Mouse (Mus musculus) midbrain, embryonic 15.5 days (tissue): ENCODE results near the gene Sorcs3. TPM values are rescaled to one million over a fixed set of nuclear protein-coding genes. Genes with fewer than 3 reads are reported as not detected.

Source experiments
- ATAC-seq: fragments of 200-750 bp; cut with Nextera tagmentation; replicated peaks from 2 replicates; pipeline ENCODE4 v1.8.0; 2017; ENCODE audit warnings: moderate TSS enrichment
- H3K27ac ChIP-seq: fragments of 300-500 bp; sonication (generic); 2 replicates; pipeline ENCODE4 v1.5.1; 2015; ENCODE audit warnings: mild to moderate bottlenecking, inconsistent platforms
- H3K27me3 ChIP-seq: fragments of 300-500 bp; sonication (generic); replicated peaks from 2 replicates; pipeline ENCODE4 v1.6.1; 2015; ENCODE audit warnings: inconsistent platforms
- H3K36me3 ChIP-seq: fragments of 300-500 bp; sonication (generic); replicated peaks from 2 replicates; pipeline ENCODE4 v1.6.1; 2015; ENCODE audit warnings: inconsistent platforms
- H3K4me1 ChIP-seq: fragments of 300-500 bp; sonication (generic); 2 replicates; pipeline ENCODE4 v1.6.1; 2015; ENCODE audit warnings: inconsistent platforms
- H3K4me2 ChIP-seq: fragments of 300-500 bp; sonication (generic); 2 replicates; pipeline ENCODE4 v1.6.1; 2015; ENCODE audit warnings: inconsistent platforms, mild to moderate bottlenecking, moderate library complexity
- H3K4me3 ChIP-seq: fragments of 300-500 bp; sonication (generic); 2 replicates; pipeline ENCODE4 v1.5.1; 2015; ENCODE audit warnings: mild to moderate bottlenecking, inconsistent platforms
- H3K9ac ChIP-seq: fragments of 300-500 bp; sonication (generic); 2 replicates; pipeline ENCODE4 v1.6.1; 2015; ENCODE audit warnings: mild to moderate bottlenecking, inconsistent platforms
- H3K9me3 ChIP-seq: fragments of 300-500 bp; sonication (generic); 2 replicates; pipeline ENCODE4 v1.6.1; 2016; ENCODE audit warnings: inconsistent platforms
- WGBS: fragments of 180-500 bp; shearing (Covaris S2); methylation state at CpG from one replicate; pipeline ENCODE4 v1.1.7; 2015; ENCODE audit warnings: mixed read lengths; 5-methylcytosine and 5-hydroxymethylcytosine counted together
- polyA plus RNA-seq: library from polyadenylated mRNA; unstranded; fragments of >200 nt; fragmentation: Nextera tagmentation; extraction: Ambion mirVana; gene quantifications from 2 replicates; pipeline ENCODE4 v1.2.1, GENCODE M21; 2015

Gene Sorcs3
- polyA plus RNA-seq, 1 experiment from 2014 or later: 19.1 TPM

DNA sequence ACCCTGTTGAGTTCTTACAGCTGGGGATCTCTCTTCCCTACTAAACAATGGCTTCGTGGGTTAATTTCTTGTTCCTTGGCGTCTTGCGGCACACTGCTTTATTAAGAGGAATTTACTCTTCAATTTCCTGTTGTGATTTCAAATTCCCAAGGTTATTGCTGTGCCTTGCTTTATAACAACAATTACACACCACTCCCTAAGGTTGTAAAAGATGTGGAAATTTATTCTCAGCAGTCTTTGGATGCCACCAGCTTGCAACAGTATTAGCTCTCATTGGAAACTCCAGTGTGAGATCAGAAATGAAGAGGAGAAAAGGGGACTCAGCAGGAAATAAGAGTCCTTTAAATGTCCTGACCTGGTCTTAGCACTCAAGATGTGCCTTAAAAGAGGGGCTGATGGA, 641.9 kb downstream of the Sorcs3 start:
- Histone ChIP-seq H3K27me3 (no peaks in the 10 kb centered on the region), H3K4me1 (no peaks in the 10 kb centered on the region), H3K9ac (no peak overlapping the region), H3K4me3 (no peak overlapping the region), H3K9me3 (no peaks in the 10 kb centered on the region), H3K27ac (no peak overlapping the region), H3K36me3 (no peaks in the 10 kb centered on the region), H3K4me2 (no peak overlapping the region)
- 74% methylated on average over 3 of the region's 3 CpGs for WGBS
- no peak for ATAC-seq

DNA sequence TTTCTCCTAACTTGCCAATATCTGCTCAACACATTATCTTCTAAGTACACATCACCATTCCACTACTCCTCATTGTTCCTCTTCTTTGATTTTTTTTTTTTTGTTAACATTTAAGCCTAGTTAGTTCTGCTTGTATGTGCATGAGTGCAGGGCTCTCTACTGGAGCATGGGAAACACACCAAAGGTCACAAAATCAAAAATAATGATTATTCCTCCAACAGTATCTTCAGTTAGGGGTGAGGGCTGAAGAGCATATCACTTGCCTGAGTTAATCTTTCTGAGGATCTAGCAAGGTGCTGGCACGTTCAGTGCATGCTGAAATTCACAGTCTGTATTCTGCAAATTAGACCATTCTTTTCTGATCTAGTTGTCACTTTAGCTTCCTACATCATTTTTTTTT, 644.6 kb downstream of the Sorcs3 start:
- no peak for ATAC-seq
- Histone ChIP-seq H3K9ac (no peak overlapping the region), H3K36me3 (no peaks in the 10 kb centered on the region), H3K4me1 (no peaks in the 10 kb centered on the region), H3K4me2 (no peak overlapping the region), H3K9me3 (no peaks in the 10 kb centered on the region), H3K4me3 (no peak overlapping the region), H3K27ac (no peak overlapping the region), H3K27me3 (no peaks in the 10 kb centered on the region)
- WGBS: 80% methylated on average over 1 of the region's 1 CpGs
